Mouse (Mus musculus) MEL-GATA-1-ER (cell line): ENCODE measurements around the gene Pth1r.
A peak's percentile ranks its signal among the peaks of the same experiment; 100 is the strongest.

ENCODE experiments used
- DNase-seq: peaks from one replicate; pipeline ENCODE4 v3.0.0-alpha.2; 2012; ENCODE audit warnings: low read depth; ENCODE audit errors: extremely low read depth

Gene Pth1r

DNA sequence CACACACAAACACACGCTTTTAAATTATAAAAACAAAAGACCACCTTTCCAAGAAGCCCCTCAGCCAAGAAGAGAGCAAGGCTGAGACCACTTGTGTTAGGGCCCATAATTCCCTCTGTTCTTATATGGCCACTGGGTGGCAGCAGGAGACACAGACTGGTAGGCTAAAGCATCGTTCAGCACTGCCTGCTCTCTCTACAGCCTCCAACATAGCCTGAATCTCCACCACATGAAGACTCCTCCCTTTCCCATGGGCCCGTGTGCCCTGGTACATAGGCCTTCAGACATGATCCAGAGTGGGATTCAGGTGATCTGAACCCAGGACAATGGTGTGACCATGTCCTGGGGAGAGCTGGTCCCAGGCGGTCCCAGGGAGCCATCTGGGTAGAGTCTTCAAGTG is 30.2 kb downstream of the Pth1r start:
- DNase-seq: no peak

DNA sequence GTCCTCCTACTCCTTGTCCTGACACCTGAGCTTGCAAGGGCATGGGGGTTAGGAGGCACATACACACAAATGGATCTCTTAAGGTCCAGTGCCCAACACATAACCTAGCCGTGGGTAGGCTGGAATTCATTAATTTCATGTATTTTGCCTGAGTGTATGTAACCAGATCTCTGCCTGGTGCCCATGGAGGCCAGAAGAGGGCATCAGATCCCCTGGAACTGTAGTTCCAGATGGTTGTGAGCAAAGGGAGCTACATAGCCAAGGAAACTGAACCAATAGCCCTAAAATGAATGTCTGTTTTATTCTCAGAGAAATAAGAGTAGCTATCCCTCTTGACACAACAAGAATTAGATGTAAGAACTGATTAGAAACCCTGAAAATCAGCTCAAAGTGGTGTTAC is 31.5 kb downstream of the Pth1r start:
- DNase-seq: no peak

DNA sequence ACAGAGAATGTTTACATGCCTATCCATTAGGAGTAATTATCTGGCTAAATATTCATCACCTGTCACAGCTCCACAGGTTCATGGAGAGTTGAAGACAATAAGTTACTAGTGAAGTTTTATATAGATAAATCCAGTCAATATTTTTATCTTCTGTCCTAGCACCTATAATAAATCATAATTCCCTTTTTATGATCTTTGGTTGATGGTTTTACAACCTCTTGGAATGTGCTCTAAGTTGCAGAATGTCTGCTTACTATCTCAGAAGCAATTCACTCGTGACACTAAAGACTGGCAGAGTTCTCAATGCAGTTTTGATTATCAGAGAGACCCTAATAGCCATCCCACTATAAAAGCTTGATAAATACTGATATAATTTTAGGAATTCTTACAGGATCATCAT is 33.6 kb downstream of the Pth1r start:
- DNase-seq: no peak

DNA sequence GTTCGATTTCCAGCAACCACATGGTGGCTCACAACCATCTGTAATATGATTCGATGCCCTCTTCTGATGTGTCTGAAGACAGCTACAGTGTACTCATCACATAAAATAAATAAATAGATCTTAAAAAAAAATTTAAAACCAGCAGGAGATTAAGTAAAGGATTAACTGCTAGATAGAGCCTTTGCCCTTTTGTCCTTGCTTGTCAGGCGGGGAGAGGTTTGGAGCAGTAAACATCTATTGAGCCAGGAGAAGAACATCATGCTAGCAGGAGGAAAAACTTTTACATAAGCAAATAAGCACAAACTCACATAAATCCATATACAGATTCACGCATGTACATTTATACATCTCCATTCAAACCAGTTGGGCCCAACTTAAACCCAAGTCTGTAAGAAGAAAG is 34.4 kb downstream of the Pth1r start:
- no peak for DNase-seq

DNA sequence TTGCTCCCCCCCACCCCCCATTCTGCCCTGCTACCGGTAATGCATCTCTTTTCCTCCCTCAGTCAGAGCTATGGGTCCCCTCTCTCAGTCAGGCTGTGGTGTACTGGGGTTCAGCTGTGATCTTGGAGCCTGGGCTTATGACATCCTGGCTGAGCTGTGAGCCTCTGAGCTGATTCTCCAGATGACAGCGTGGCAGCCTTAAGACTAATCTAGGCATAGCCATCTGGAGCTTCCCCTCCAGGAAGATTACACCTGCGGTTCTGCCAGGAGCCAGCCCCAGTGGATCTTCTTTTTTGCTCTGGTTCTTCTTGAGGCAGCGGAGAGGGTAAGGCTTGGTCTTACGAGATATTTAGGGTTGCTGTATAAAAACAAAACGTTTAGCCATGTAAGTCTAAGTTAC is 34.9 kb downstream of the Pth1r start:
- no peak for DNase-seq

DNA sequence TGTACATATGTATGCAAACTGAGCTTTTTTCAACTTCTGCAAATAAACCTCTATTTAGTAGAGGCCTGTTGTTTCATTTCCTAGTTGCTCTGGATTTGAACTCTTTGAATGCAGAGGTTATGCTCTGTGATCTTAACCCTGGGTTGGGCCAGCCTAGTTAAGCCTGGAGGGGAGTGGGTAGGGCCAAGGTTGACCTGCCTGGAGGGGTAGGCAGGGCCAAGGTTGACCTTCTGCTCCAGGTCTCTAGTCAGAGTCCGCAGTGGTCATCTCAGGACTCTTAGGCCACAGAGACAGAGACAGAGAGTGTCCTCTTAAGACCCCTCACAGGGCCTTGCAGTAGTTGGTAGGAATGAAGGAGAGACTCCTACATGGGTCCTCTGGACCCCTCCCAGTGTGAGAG is 35.4 kb downstream of the Pth1r start:
- DNase-seq: no peak

DNA sequence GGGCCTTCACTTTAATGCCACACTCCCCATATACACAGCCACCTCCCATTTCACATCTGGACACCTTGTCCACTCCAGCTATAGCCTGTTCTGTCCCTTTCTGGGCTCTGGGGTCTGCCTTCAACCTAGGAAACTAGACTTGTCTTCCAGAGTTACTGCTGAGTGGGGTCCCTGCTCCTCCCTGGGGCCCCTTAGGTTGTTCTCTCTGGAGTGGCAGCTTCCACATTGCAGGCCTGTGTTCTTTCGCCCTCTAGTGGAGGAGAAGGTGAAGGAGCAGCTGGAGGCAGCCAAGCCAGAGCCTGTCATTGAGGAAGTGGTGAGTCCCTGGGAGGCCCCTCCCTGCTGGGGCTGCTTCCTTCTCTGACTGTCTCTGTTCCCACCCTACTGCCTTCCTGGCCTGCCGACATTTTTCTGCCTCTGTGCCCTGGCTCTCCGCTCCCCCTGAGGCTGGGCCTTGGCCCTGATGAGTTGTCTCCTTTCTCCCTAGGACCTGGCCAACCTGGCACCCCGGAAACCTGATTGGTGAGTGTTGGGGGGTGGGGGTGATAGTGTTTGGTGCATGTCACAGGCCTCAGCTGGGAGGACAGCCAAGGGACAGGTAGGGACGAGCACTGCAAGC is 37.2 kb downstream of the Pth1r start:
- DNase-seq: peak; percentile 70

DNA sequence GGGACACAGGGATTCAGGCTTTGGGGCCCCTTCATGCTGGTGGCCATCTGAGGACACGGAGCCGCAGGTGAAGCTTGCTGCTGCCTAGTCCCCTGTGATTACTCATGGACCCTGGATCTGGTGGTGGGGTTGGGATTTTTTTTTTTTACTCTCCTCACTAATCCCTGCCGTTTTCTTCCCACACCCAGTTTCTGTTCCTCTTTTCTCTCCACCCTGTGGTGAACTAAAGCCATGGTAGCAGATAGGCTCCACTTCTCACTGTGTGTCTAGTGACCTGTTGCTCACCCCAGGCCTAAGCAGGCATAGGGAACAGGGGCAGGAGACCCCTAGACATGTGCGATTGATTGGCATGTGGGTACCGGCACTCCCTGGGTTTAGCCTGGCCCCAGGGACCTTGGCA is 40.2 kb downstream of the Pth1r start:
- peak; percentile 36 for DNase-seq

DNA sequence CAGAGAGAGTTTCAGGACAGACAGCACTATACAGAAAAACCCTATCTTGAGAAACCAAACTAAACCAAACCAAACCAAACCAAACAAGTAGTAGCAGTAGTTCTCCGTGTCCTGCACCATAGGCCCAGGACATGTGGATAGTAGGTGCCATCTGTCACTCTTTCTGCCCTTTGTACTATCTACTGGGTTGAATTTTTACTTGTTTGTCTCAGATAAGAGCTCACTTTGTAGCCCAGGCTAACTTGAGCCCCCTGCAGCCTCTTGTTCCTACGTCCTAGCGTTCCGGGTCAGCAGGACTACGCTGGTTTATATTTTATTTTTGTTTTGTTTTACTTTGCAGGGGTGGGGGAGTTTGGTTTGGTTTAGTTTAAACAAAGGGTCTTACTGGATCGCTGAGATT is 43.0 kb downstream of the Pth1r start:
- no peak for DNase-seq

DNA sequence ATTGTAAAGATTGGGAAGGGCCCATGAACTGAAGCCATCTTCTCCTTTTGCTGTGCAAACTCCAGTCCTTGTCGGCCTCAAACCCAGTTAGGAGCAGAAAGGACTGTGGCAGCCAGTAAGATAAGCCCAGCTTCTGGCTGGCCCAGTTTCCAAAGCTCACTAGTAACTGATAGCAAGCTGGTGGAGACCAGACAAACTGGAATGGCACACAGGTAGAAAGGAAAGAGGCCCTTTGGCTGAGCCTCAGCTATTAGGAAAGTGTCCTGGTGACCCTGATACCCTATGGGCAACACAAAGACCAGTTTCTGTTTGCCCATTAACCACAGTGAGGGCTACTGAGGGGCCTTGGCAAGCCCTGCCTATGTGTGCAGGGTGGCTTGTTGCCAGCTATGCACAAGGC is 44.1 kb downstream of the Pth1r start:
- DNase-seq: no peak

DNA sequence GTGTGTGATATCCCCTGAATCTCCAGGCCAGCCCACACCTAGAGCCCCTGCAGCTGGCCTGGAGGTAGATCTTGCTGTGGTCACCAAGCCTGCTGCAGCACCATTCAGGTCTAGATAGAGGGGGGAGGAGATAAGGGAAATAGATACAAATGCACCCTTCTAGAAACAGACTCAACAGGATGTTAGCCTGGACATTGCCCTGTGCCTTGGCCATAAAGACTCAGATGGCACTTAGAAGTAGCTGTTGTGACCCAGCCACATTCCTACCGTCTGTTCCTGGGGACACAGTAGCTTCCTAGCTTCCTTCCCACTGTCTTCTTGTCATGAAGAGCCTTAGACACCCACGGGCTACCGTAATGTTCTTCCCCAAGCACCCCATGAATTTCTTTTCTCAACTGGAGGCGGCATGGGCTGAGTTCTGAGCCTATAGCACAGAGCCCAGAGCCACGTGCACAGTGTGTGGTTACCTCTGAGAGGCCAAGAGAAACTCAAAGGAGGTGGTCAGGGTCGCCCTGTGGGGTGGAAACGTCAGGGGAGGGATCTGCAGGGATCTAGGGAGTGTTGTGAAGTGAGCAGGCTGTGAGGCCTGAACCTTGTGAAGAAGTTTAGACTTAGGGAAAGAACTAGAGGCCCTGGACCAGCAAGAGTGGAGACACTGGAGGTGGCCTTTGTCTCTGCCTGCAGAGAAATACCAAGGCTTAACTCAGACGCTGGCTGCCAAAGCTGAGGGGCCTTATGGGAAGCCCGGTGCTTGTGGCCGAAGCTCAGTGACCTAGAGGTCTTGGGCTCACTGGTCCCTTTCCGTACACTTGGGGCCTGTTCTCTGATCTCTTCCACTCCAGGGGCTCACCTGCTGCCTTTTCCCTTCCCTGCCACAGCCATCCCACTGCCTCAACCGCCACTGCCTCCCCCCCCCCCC is 45.6 kb downstream of the Pth1r start:
- DNase-seq: no peak

DNA sequence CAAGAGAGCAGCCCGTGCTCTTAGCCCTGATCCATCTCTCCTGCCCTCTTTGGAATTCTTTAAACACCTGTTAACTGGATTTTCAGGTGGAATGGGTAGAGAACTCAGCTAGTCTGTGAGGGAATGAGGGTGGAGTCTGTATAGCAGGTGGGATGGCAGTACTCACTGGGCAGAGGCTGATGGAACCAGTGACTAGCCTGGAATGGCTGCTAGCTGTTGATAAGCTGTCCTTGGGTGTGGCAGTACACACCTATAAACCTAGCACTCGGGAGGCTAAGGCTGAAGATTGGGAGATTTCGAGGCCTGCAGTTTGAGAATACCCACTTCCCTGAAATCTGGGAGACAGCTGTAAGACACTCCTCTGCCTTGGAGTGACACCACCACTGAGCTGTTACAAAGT is 47.4 kb downstream of the Pth1r start:
- DNase-seq: no peak

DNA sequence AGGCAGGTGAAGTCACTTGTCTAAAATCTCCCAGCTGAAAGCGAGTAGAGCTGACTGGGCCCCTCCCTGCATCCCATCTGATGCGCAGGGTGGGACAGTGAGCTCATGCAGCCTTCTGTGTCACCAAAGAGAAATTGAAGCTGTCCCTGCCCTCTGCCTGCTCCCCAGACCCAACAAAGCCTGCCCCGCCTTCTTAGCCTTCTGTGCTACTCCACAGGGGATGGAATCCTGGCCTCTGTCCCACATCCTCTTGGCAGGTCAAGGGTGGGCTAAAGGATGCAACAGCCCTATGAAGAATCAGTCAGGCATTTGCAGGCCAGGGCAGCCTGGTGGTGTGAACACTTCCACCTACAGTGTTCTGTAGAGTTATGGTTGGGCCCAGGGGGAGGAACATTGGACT is 49.5 kb downstream of the Pth1r start:
- no peak for DNase-seq

DNA sequence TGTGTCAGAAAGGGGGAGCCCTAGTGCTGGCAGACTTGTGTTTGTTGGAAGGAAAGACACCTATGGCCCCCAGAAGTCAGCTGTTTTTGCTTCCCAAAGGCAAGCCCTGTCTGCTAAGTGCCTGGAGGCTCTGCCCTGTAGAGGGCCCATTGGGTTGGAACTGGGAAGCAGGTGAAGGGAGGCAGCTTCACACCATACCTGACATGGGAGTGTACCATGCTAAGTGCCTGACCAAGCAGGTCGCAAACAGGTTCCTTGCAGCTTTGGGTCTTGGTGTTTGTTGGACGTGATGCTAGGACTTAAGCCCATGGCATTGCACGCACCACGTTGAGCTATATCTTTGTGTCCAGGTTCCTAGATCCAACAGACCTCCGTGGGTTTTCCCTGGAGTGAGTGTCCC is 50.5 kb downstream of the Pth1r start:
- no peak for DNase-seq

DNA sequence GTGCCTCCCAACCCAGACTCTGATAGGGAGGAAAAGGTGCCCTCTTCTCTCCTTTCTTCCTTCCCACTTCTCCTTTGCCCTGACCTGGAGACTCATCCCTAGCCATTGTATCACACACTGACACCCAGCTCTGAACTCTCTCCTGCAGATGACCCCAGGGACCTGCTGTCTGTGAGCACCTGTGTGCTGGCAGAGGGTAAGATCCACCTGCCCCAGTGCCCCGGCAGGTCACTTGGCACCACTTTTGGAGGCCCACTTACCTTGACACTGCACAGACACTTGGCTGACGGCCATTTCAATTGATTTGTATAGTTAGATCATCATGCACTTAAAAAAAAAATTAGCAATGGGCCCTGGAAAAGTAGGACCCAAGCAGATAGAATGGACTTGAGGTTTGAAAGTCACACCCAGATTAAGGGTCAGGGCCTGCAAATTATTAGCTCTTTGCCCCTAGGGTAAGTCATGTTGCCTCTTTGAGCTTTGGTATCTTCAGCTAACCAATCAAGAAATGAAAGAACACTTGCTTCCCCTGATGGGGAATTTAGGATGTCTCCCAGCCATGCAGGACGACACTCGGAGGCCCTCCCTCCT is 51.7 kb downstream of the Pth1r start:
- no peak for DNase-seq

DNA sequence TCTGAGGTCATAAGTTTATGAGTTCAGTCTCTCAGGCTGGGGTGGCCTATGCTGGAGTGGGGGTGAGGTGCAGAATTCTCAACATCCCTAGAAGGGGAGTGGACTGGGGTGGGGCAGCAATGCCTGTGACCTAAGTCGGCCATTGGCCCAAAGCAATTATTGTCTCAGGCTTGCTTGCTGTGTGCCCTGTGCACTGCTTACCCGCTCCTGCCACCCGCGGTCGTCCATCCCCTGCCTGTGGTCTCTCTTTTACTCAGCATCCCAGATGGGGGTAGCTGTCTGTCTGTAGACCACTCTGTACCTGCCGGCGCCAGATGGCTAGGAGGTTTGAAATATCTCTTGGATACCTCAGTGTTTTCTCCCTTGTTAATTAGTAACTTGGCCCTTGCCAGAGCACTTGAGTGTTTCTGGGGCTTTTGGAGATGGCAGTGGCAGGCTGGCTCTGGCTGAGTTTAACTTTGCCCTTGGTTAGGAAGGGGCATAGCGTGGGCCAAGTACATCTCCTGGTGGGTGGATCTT is 57.6 kb downstream of the Pth1r start:
- no peak for DNase-seq

DNA sequence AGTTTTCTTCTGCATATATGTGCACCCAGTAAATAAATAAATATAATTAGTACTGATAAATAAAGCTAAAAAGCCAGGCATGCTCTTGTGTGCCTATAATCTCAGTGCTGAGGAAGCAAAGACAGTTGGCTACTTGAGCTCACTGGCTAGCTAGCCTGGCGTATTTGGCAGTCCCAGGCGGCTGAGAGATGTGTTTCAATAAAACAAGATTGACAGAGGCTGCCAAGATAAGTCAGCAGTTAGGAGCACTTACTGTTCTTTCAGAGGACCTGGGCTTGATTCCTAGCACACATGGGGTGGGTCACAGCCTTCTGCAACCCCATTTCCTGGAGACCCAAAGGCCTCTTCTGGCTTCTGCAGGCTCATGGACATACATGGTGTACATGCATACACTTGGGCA is 59.1 kb downstream of the Pth1r start:
- no peak for DNase-seq

DNA sequence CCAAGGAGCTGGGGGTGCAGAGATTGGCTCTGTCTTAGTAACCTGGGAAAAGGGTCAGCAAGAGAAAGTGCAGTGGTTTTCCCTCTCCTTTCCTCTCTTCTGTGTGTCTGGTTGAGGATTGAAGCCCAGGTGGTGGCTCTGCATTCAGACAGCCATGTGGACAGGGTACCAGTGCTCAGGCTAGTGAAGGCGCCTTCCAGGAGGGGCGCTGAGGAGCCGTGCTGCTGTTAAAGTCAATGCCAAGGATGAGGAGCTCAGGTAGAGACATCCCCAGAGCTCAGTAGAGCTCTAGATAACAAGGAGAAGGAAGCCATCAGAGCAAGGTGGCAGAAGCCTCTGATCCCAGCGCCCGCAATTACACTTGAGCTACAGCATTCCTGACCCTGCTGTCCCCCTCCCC is 59.9 kb downstream of the Pth1r start:
- no peak for DNase-seq

DNA sequence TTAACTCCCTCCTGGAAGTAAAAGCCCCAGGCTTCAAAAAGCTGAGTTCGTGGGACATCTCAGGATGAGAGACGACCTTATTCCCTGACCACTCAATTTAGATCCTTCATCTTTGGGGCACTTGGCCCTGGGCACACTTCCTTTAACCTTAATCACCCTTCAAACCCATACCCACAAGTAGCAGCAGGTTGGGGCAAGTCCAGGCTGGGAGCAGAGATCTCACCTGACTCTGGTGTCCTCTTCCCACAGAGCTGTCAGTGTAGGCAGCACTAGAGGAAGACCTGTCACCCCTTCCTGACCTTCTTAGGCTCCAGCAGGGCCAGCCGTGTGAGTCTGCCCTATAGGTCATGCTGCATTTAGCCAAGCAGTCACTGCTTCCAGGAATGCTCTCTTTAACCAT is 60.5 kb downstream of the Pth1r start:
- DNase-seq: no peak

DNA sequence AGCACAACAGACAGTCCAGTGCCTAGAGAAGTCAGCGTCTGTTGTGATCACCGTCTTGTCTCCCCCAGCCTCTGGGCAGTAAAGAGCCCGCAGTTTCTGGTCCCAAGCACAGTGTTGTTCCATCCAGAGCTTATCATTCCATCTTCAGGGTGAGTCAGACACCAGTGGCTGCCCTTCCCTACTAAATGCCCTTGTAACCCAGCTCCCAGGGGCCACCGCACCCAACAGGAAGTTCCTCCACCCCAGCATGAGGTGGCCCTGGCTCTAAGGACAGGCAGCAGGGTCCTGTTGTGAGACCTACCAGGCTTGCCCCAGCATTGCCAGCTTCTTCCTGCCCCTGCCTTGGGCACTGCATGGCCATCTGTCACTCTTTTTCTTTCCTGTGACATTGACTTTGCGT is 61.4 kb downstream of the Pth1r start:
- DNase-seq: no peak

DNA sequence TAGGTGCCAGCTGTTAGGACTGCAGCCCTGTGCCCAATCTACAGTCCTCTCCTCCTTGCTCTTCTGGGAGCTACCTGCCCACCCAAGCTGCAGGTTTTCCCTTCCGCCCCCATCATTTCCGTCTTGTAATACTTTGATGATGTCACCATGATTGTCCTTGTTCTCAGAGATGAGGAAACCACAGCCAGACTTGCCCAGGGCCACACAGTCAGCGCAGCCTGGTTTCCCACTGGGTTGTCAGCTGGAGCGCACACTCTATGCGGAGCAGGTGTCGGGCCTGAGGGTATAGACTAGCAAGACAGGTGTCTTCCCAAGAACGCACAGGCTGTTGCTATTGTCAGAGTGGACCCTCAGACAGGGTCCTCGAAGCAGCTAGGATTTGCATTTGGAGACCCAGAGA is 61.8 kb downstream of the Pth1r start:
- DNase-seq: no peak

DNA sequence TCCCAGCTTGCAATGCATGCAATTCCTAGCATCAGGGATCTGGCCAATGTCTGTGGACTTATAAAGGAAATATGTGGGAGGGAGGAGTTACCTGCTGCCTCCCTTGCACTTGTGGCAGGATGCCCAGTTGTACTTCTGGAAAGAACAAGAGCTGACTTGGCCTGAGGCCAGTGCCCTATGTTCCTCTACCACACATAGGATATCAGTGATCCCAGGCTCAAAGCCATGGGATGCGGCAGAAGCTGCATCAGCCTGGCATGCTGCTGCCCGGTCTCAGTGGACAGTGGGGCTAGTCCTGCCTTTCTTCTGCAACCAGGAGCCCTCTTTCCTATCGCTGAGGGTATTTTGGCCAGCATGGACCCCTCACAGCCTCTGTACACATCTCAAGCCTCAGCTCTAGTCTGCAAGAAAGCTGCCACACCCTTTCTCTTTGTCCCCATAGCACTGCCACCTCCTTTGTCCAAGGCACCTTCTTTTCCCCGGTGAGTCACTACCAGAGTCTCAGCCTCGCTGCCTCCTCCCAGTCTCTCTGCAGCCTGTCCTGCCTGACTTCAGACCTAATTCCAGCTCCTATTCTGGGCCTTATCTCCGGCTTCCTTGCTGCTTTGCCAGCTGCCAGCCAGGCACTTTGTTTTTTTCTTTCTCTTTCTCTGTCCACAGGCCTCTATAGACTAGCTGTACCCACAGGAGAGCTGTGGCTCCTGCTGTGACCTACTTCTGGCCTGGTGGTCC is 62.7 kb downstream of the Pth1r start:
- DNase-seq: no peak
